Mouse (Mus musculus) hindbrain, embryonic 16.5 days (tissue): ENCODE data around the gene Ino80. TPM values are rescaled to one million over a fixed set of nuclear protein-coding genes. Genes with fewer than 3 reads are reported as not detected.
A peak's percentile ranks its signal among the peaks of the same experiment; 100 is the strongest.

ENCODE experiments used
- ATAC-seq: fragments of 200-750 bp; cut with Nextera tagmentation; 2 replicates; pipeline ENCODE4 v1.8.0; 2017; ENCODE audit warnings: moderate TSS enrichment, moderate library complexity
- H3K27ac ChIP-seq: fragments of 300-500 bp; sonication (generic); 2 replicates; pipeline ENCODE4 v1.5.1; 2014; ENCODE audit warnings: low read depth, mild to moderate bottlenecking, control low read depth, low read length, moderate library complexity
- H3K27me3 ChIP-seq: fragments of 300-500 bp; sonication (generic); replicated peaks from 2 replicates; pipeline ENCODE4 v1.6.1; 2014; ENCODE audit warnings: low read length; ENCODE audit not compliant: control insufficient read depth, insufficient read depth
- H3K36me3 ChIP-seq: fragments of 300-500 bp; sonication (generic); 2 replicates; pipeline ENCODE4 v1.6.1; 2014; ENCODE audit warnings: mild to moderate bottlenecking, low read length, moderate library complexity, mixed read lengths; ENCODE audit not compliant: control insufficient read depth, insufficient read depth
- H3K4me1 ChIP-seq: fragments of 300-500 bp; sonication (generic); 2 replicates; pipeline ENCODE4 v1.6.1; 2014; ENCODE audit warnings: low read depth, low read length; ENCODE audit not compliant: control insufficient read depth, insufficient read depth
- H3K4me2 ChIP-seq: fragments of 300-500 bp; sonication (generic); 2 replicates; pipeline ENCODE4 v1.6.1; 2014; ENCODE audit warnings: mild to moderate bottlenecking, low read length, control low read depth, moderate library complexity
- H3K4me3 ChIP-seq: fragments of 300-500 bp; sonication (generic); 2 replicates; pipeline ENCODE4 v1.5.1; 2014; ENCODE audit warnings: mild to moderate bottlenecking, low read length, control low read depth, moderate library complexity
- H3K9ac ChIP-seq: fragments of 300-500 bp; sonication (generic); 2 replicates; pipeline ENCODE4 v1.6.1; 2014; ENCODE audit warnings: low read depth, mild to moderate bottlenecking, control low read depth, low read length, moderate library complexity
- H3K9me3 ChIP-seq: fragments of 300-500 bp; sonication (generic); 2 replicates; pipeline ENCODE4 v1.6.1; 2014; ENCODE audit warnings: mild to moderate bottlenecking, low read length, moderate library complexity; ENCODE audit not compliant: control insufficient read depth
- WGBS: fragments of 180-500 bp; shearing (Covaris S2); extraction: QIAGEN DNeasy Blood & Tissue Kit; methylation state at CpG from one replicate; pipeline ENCODE4 v1.1.7; 2014; 5-methylcytosine and 5-hydroxymethylcytosine counted together
- polyA plus RNA-seq: library from polyadenylated mRNA; unstranded; fragments of >200 nt; fragmentation: Nextera tagmentation; extraction: Ambion mirVana; gene quantifications from 2 replicates; pipeline ENCODE4 v1.2.1, GENCODE M21; 2015

Gene Ino80
- polyA plus RNA-seq, 1 experiment from 2014 or later = 2.8 TPM

GRCm38 (mm10) chr2:119476166-119476565 lies 1.3 kb downstream of the Ino80 start:
- Histone ChIP-seq H3K4me1 (peaks cover 17% of the 10 kb centered on the region), H3K27me3 (no peaks in the 10 kb centered on the region), H3K9ac (peak overlapping the region; percentile 98), H3K4me2 (peak overlapping the region; percentile 80), H3K27ac (no peak overlapping the region), H3K9me3 (no peaks in the 10 kb centered on the region), H3K4me3 (peak overlapping the region; percentile 88), H3K36me3 (no peaks in the 10 kb centered on the region)
- 19% methylated on average over 7 of the region's 7 CpGs for WGBS
- no peak for ATAC-seq

GRCm38 (mm10) chr2:119463945-119464344 lies 13.5 kb downstream of the Ino80 start:
- Histone ChIP-seq H3K4me1 (no peaks in the 10 kb centered on the region), H3K36me3 (no peaks in the 10 kb centered on the region), H3K9me3 (no peaks in the 10 kb centered on the region), H3K9ac (no peak overlapping the region), H3K27ac (no peak overlapping the region), H3K27me3 (no peaks in the 10 kb centered on the region), H3K4me2 (no peak overlapping the region), H3K4me3 (no peak overlapping the region)
- no peak for ATAC-seq
- WGBS = 55% methylated on average over 4 of the region's 4 CpGs

GRCm38 (mm10) chr2:119463114-119463775 lies 14.2 kb downstream of the Ino80 start:
- H3K9me3 ChIP-seq = no peaks in the 10 kb centered on the region
- no peaks in the 10 kb centered on the region for H3K4me1 ChIP-seq
- H3K27ac ChIP-seq = no peak overlapping the region
- WGBS = 92% methylated on average over 5 of the region's 5 CpGs
- no peak overlapping the region for H3K9ac ChIP-seq
- H3K4me2 ChIP-seq = no peak overlapping the region
- H3K27me3 ChIP-seq = no peaks in the 10 kb centered on the region
- H3K36me3 ChIP-seq = no peaks in the 10 kb centered on the region
- ATAC-seq = no peak
- no peak overlapping the region for H3K4me3 ChIP-seq

- no peak overlapping the region for H3K4me3 ChIP-seq
- no peak overlapping the region for H3K27ac ChIP-seq
- H3K9ac ChIP-seq = no peak overlapping the region
- H3K27me3 ChIP-seq = no peaks in the 10 kb centered on the region
- no peaks in the 10 kb centered on the region for H3K36me3 ChIP-seq
- H3K9me3 ChIP-seq = no peaks in the 10 kb centered on the region
- H3K4me2 ChIP-seq = no peak overlapping the region
- 98% methylated on average over 3 of the region's 3 CpGs for WGBS
- no peaks in the 10 kb centered on the region for H3K4me1 ChIP-seq
- ATAC-seq = no peak
Observed at GRCm38 (mm10) chr2:119461028-119461427, 16.5 kb downstream of the Ino80 start.

- H3K4me1 ChIP-seq = no peaks in the 10 kb centered on the region
- no peak for ATAC-seq
- peaks cover 17% of the 10 kb centered on the region for H3K36me3 ChIP-seq
- no peaks in the 10 kb centered on the region for H3K27me3 ChIP-seq
- H3K4me3 ChIP-seq = no peak overlapping the region
- 92% methylated on average over 3 of the region's 3 CpGs for WGBS
- H3K4me2 ChIP-seq = no peak overlapping the region
- no peak overlapping the region for H3K27ac ChIP-seq
- no peaks in the 10 kb centered on the region for H3K9me3 ChIP-seq
- H3K9ac ChIP-seq = no peak overlapping the region
Observed at GRCm38 (mm10) chr2:119454558-119454957, 22.9 kb downstream of the Ino80 start.

- Histone ChIP-seq H3K27ac (no peak overlapping the region), H3K27me3 (no peaks in the 10 kb centered on the region), H3K4me2 (no peak overlapping the region), H3K4me3 (no peak overlapping the region), H3K4me1 (no peaks in the 10 kb centered on the region), H3K9me3 (no peaks in the 10 kb centered on the region), H3K9ac (no peak overlapping the region), H3K36me3 (peaks cover 18% of the 10 kb centered on the region)
- 92% methylated on average over 1 of the region's 1 CpGs for WGBS
- ATAC-seq = no peak
Observed at GRCm38 (mm10) chr2:119436988-119437387, 40.5 kb downstream of the Ino80 start.

- 95% methylated on average over 4 of the region's 4 CpGs for WGBS
- no peaks in the 10 kb centered on the region for H3K9me3 ChIP-seq
- H3K4me2 ChIP-seq = no peak overlapping the region
- no peak overlapping the region for H3K4me3 ChIP-seq
- no peaks in the 10 kb centered on the region for H3K4me1 ChIP-seq
- peaks cover 16% of the 10 kb centered on the region for H3K36me3 ChIP-seq
- no peak overlapping the region for H3K27ac ChIP-seq
- H3K9ac ChIP-seq = no peak overlapping the region
- ATAC-seq = no peak
- H3K27me3 ChIP-seq = no peaks in the 10 kb centered on the region
Observed at GRCm38 (mm10) chr2:119436467-119436866, 41.0 kb downstream of the Ino80 start.

GRCm38 (mm10) chr2:119413819-119414218 lies 63.7 kb downstream of the Ino80 start:
- H3K9me3 ChIP-seq = no peaks in the 10 kb centered on the region
- no peak overlapping the region for H3K4me3 ChIP-seq
- H3K9ac ChIP-seq = no peak overlapping the region
- H3K4me1 ChIP-seq = no peaks in the 10 kb centered on the region
- H3K36me3 ChIP-seq = peaks cover 17% of the 10 kb centered on the region
- peak; percentile 74 for ATAC-seq
- no peak overlapping the region for H3K4me2 ChIP-seq
- no peaks in the 10 kb centered on the region for H3K27me3 ChIP-seq
- 50% methylated on average over 1 of the region's 1 CpGs for WGBS
- no peak overlapping the region for H3K27ac ChIP-seq

- no peaks in the 10 kb centered on the region for H3K27me3 ChIP-seq
- no peaks in the 10 kb centered on the region for H3K4me1 ChIP-seq
- ATAC-seq = no peak
- H3K27ac ChIP-seq = no peak overlapping the region
- peaks cover 10% of the 10 kb centered on the region for H3K36me3 ChIP-seq
- H3K9ac ChIP-seq = no peak overlapping the region
- no peak overlapping the region for H3K4me2 ChIP-seq
- H3K4me3 ChIP-seq = no peak overlapping the region
- H3K9me3 ChIP-seq = no peaks in the 10 kb centered on the region
- WGBS = 73% methylated on average over 2 of the region's 2 CpGs
Observed at GRCm38 (mm10) chr2:119411674-119412073, 65.8 kb downstream of the Ino80 start.
